Mouse (Mus musculus) olfactory bulb, adult 2 months (tissue): Measurements from ENCODE around the gene Rab29. TPM values are rescaled to one million over a fixed set of nuclear protein-coding genes. Genes with fewer than 3 reads are reported as not detected.

ENCODE experiments used
- H3K27ac ChIP-seq: fragments of 200-500 bp; 2 replicates; pipeline ENCODE4 v1.5.1; 2012; ENCODE audit warnings: low read depth, low read length; ENCODE audit not compliant: insufficient read depth
- H3K4me1 ChIP-seq: fragments of 200-500 bp; 2 replicates; pipeline ENCODE4 v1.6.1; 2012; ENCODE audit warnings: low read length; ENCODE audit not compliant: control insufficient read depth, insufficient read depth
- H3K4me3 ChIP-seq: fragments of 200-500 bp; 2 replicates; pipeline ENCODE4 v1.5.1; 2012; ENCODE audit warnings: mild to moderate bottlenecking, low read depth, low read length, moderate library complexity; ENCODE audit not compliant: insufficient read depth
- CTCF ChIP-seq: fragments of 200-500 bp; IDR thresholded peaks from 2 replicates; pipeline ENCODE4 v1.5.1; 2012; ENCODE audit warnings: low read depth, mild to moderate bottlenecking, low read length, moderate library complexity; ENCODE audit not compliant: insufficient read depth
- POLR2A ChIP-seq: fragments of 200-500 bp; IDR thresholded peaks from 2 replicates; pipeline ENCODE4 v1.6.1; 2012; ENCODE audit warnings: mild to moderate bottlenecking, low read depth, low read length, moderate library complexity; ENCODE audit not compliant: insufficient read depth
- WGBS: fragments of 180-500 bp; shearing (Covaris S2); methylation state at CpG from one replicate; pipeline ENCODE4 v1.1.7; 2018; 5-methylcytosine and 5-hydroxymethylcytosine counted together
- polyA plus RNA-seq: library from polyadenylated mRNA; stranded (reverse); fragments of >200 nt; gene quantifications from 2 replicates; pipeline ENCODE4 v1.2.4, GENCODE M21; 2012; ENCODE audit warnings: low replicate concordance; ENCODE audit not compliant: missing spikeins, insufficient read depth, insufficient read length

Rab29 gene
- polyA plus RNA-seq, 1 experiment: not detected

GRCm38 (mm10) chr1:131910001-131910648, 43.1 kb downstream of the Rab29 start, which contains the start of gene Nucks1:
Nucks1 (plus strand) TSS chr1:131910534.
- H3K4me1 ChIP-seq: peaks cover 4% of the 10 kb centered on the region; the same call in 1 of the 2 replicates
- WGBS: under 1% methylated on average over 34 of the region's 35 CpGs
- TF ChIP-seq CTCF (no peak), POLR2A (0 out of 2 replicates have a peak, but pooled peaks have one; percentile 46)
- peak within 1 kb of the TSS; percentile 92 for H3K4me3 ChIP-seq
- peak within 1 kb of the TSS; percentile 71 for H3K27ac ChIP-seq

GRCm38 (mm10) chr1:131910674-131911558, 43.9 kb downstream of the Rab29 start:
- H3K4me1 ChIP-seq: peaks cover 4% of the 10 kb centered on the region; the same call in 1 of the 2 replicates
- WGBS: under 1% methylated on average over 88 of the region's 88 CpGs
- peak overlapping the region; percentile 71 for H3K27ac ChIP-seq
- peak; percentile 38 for TF ChIP-seq POLR2A
- TF ChIP-seq CTCF: no peak
- peak overlapping the region; percentile 92 for H3K4me3 ChIP-seq

- H3K4me1 ChIP-seq: peaks cover 2% of the 10 kb centered on the region; the same call in 1 of the 2 replicates
- H3K4me3 ChIP-seq: no peak overlapping the region
- WGBS: 49% methylated on average over 6 of the region's 6 CpGs
- no peak overlapping the region for H3K27ac ChIP-seq
- TF ChIP-seq POLR2A: no peak
- TF ChIP-seq CTCF: no peak
Measured at GRCm38 (mm10) chr1:131917634-131918033, 50.6 kb downstream of the Rab29 start.

- peaks cover 2% of the 10 kb centered on the region; the same call in 1 of the 2 replicates for H3K4me1 ChIP-seq
- TF ChIP-seq POLR2A: no peak
- no peak overlapping the region for H3K4me3 ChIP-seq
- no peak overlapping the region for H3K27ac ChIP-seq
- WGBS: 100% methylated on average over 2 of the region's 2 CpGs
Measured at GRCm38 (mm10) chr1:131919052-131919451, 52.0 kb downstream of the Rab29 start.

- H3K27ac ChIP-seq: no peak overlapping the region
Measured at GRCm38 (mm10) chr1:131922100-131922499, 55.1 kb downstream of the Rab29 start.

More at GRCm38 (mm10) chr1:131922100-131922499, 55.1 kb downstream of the Rab29 start:
- no peaks in the 10 kb centered on the region for H3K4me1 ChIP-seq
- H3K4me3 ChIP-seq: no peak overlapping the region
- TF ChIP-seq CTCF (no peak), POLR2A (no peak)
- WGBS: 94% methylated on average over 3 of the region's 3 CpGs

Other genes starting within 250 kb of the Rab29 start
- gene Ctse, start 228.9 kb upstream of the Rab29 start, polyA plus RNA-seq: not detected in 2 replicates
- gene Rab7b, start 178.5 kb upstream of the Rab29 start, polyA plus RNA-seq: not detected in 2 replicates
- gene Slc26a9, start 123.2 kb upstream of the Rab29 start, polyA plus RNA-seq: not detected in 2 replicates
- gene Pm20d1, start 69.8 kb upstream of the Rab29 start, polyA plus RNA-seq: not detected in 2 replicates
- not detected in 2 replicates for gene Slc41a1, start 39.7 kb upstream of the Rab29 start, polyA plus RNA-seq
- gene Nucks1, start 43.3 kb downstream of the Rab29 start, polyA plus RNA-seq: 215 and 292 TPM in 2 replicates
- not detected in 2 replicates for gene Slc45a3, start 95.7 kb downstream of the Rab29 start, polyA plus RNA-seq
- not detected in 2 replicates for gene Elk4, start 140.4 kb downstream of the Rab29 start, polyA plus RNA-seq
- not detected in 2 replicates for gene Mfsd4a, start 200.8 kb downstream of the Rab29 start, polyA plus RNA-seq